Mouse (Mus musculus) lung, adult 2 months (tissue): ENCODE data around the gene Cntn5.

Experiments
- CTCF ChIP-seq: fragments of 200-500 bp; IDR thresholded peaks from 2 replicates; pipeline ENCODE4 v1.5.1; 2011; ENCODE audit warnings: mild to moderate bottlenecking, low read length, control low read depth; ENCODE audit not compliant: insufficient read depth
- POLR2A ChIP-seq: fragments of 200-500 bp; IDR thresholded peaks from 2 replicates; pipeline ENCODE4 v1.6.1; 2011; ENCODE audit warnings: low read depth, mild to moderate bottlenecking, control low read depth, low read length, borderline replicate concordance; ENCODE audit errors: extremely low read depth

DNA sequence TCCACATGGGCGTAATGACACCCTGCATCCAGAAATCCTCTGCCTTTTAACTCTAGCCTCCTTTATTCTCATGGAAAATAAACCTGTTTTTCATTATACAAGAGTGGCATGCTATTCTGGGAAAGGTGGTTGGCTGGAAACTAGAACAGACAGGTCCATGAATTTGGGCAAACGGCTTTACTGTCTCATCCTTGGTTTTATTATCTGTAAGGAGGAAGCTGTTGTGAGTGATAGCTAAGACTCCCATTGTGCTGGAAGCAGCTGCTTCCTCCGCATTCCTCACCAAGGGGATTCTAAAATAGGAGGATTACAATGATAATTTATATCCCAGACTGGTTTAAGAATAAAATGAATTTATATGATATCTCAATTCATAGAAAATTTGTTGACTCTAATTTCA, 955.2 kb downstream of the Cntn5 start:
- TF ChIP-seq CTCF (no peak), POLR2A (no peak)
